Mouse (Mus musculus) c-Kit-positive CD71-positive TER-119-negative erythroid progenitor cells, embryonic 14.5 days (primary cell): Measurements from ENCODE around the gene Pias4.
A peak's percentile ranks its signal among the peaks of the same experiment; 100 is the strongest.

Experiments used
- DNase-seq: peaks from one replicate; pipeline ENCODE4 v3.0.0-alpha.2; 2013; ENCODE audit warnings: low read depth

The Pias4 gene

DNA sequence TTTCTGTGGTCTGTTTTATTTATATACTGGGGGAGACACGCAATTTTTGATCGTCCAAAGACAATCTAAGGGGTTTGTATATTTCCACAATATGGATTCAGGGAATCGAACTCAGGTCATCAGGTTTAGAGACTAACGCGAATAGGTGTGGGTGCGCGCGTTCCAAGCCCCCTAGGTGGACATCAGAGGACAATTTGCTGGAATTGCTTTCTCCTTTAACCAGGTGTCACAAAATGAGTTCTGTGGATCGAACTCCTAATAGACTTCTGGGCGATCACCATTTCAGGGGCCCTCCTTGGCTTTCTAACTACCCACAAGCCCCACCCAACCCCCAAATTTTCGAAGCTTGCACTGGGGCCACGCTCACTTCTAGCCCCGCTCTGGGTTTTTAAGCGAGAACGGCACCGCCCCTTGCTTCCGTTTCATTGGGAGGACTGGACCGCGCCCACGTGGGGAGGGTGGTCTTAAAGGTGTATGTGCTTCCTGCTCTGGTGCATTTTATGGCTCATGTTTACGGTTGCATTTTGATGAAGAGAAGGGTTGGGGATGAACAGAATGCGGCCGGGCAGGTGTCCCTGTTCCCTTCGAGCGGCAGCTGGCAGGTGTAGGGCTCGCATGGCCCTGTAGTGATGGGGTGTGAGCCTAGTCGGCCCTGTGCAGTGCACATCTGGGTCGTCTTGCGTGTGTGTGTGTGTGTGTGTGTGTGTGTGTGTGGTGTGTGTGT lies 960 bp upstream of the Pias4 start:
- peak; percentile 93 for DNase-seq

DNA sequence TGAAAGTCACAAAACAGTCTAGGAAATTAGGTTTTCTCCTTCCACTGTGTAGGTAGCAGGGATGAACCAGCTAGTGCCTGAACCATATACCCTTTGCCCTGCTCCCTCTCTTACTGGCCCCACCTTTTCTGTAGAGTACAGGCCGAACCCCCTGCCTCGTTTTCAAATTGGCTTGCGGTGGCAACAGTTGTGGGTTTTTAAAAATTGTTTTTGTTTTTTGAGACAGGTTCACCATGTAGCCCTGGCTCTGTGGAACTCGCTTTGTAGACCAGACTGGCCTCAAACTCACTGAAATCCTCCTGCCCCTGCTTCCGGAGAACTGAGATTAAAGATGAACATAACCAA lies 336 bp upstream of the Pias4 start:
- DNase-seq, result no peak

DNA sequence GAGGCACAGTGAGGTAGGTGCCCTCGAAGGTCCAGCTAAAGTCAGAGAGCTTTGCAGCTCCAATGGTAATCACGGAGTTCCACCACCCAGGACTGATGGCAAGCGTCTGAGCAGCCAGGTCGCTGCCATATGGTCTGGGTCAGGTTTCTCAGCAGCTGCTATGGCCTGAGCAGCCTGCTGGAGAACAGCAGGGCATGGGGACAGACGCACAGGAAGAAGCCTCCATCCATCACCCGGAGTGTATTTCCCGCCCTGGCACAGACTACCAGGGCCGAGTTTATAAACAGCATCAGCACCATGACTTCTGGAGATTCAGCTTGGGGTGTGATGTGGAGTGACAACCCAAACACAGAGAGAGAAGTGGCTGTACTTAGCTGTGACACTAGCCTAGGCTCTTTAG lies 2.6 kb downstream of the Pias4 start:
- no peak for DNase-seq

DNA sequence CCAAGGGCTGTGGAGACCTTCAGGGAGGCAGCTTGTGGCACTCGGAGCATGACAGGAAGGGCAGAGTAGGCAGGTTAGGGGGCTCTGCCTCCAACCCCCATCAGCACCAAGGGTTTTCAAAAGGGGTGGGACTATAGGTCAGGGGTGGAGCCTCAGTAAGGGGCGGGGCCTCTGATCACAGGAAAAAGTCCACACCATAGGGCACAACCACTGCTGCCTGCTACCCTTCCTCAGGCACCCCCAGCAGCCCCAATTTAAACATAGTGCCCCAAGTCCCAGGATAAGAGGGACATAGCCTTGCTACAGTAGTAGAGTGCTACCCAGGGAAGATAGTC lies 5.4 kb downstream of the Pias4 start:
- no peak for DNase-seq

DNA sequence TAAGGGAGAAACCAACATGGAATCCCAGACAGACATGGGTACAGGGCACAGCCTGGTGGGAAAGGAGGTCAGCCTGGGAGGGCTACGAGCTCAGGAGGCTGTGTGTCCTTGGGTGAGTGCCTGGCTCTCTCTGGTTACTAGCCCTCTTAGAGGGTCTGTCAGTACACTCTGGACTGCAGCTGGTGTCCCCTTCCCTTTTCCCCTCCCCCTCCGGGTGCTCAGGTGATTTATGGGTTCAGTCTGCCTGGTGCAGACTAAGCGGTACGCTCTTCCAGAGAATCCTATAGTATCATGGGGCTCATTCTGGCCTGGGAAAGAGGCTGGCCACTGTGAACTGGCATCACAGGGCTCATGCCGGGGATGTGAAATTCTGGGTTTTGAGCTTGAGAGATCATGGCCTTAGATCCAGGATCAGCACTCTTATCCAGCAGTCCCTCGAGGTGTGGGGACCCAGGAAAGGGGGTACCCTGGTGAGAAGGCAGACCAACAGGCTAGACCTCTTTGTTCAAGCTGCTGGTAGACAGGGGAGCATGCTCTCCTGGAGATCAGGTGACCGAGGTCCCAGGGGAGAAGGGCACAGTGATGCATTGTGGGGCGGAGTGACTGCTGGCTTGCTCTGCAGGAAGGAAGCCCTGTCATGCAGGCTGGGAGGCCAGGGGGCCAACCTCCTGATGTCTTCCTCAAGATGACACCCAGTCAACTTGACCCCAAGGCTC lies 6.0 kb downstream of the Pias4 start:
- no peak for DNase-seq

DNA sequence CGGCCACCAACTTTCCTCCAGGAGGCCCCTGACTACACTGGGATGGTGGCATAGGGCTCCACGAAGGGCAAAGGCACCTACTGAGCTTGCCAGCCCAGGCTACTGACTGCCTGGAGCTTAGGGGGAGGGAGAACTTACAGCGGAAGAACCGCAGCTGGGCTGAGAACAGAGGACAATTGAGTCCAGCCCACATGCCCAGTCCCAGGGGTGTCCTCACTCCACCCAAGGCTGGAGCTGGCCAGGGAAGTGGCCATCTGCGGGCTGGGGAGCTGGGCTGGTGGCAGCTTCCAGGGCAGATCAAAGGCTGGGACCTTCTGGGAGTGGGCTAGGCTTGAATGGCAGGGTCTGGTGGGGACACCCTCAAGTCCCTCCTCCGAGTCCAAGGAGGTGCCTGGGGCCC lies 13.0 kb downstream of the Pias4 start:
- no peak for DNase-seq

DNA sequence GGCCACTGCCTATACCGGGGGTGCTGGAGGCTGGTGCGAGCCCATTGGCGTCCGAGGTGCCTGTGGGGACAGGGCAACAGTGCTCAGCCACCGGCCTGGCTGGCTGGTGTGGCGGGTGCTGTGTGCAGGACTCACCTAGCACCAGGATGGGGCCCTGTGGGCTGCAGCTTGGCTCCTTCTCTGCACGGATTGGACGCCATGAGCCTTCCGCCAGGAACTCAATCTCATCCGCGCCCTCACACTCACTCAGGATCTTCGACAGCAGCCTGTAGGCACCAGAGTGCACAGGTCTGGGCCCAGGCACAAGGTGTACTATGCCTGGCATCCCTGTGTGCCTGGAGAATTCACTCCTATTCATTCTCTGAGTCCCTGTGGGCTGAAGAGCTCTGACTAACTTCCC lies 13.4 kb downstream of the Pias4 start:
- DNase-seq, result no peak

DNA sequence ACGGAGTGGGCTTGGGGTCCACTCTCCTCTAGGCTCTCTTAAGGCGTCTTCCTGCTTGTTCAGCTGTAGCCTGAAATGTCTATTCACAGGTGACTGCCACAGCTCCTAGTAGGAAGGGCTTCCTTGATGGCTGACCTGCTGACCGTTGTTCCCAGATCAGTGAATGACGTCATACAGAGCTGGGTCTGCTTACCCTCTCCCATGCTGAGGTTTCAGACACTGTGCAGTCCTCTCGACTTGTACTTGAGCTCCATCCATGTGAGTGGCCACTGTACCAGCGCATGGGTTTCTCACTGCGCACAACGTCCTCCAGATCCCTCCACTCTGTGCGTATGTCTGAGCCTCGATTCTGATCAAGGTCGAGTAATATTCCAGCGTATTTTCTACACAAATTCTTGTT lies 15.1 kb downstream of the Pias4 start:
- DNase-seq, result no peak

DNA sequence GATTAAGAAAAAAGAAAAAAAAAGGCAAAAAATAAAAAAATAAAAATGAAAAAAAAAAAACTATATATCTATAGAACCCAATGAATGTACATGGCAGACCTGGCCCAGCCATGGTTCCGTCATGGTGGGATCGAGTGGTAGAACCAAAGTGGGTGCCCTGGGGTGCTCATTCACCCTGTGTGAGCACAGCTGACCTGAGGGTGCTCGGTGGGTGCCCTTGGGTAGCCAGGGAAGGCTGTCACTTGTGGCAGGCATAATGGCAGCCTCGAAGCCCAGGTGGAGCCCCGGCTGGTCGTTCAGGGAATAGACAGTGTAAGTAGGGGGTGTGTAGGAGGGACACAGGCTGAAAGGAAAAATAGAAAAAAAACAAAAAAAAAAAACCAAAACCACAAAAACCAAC lies 16.5 kb downstream of the Pias4 start:
- DNase-seq, result no peak

DNA sequence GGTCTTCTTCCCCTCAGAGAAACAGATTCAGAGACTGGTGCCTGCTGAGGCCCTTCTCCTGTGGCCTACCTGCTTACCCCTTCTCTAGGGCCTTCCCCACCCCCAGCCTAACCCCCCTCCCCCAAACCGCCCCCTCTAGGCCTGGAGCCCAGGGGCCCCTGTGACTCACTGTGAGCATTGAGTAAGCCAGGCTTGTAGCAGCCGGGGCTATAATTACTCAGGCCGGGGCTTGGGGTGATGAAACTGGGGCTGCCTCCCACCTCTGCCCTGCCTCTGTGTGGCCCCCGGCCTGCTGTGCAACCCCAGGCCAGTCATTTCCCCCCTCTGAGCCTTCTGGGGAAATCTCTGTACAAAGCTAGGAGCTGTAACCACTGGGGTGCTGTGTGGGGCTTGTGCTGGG lies 21.4 kb downstream of the Pias4 start:
- no peak for DNase-seq

DNA sequence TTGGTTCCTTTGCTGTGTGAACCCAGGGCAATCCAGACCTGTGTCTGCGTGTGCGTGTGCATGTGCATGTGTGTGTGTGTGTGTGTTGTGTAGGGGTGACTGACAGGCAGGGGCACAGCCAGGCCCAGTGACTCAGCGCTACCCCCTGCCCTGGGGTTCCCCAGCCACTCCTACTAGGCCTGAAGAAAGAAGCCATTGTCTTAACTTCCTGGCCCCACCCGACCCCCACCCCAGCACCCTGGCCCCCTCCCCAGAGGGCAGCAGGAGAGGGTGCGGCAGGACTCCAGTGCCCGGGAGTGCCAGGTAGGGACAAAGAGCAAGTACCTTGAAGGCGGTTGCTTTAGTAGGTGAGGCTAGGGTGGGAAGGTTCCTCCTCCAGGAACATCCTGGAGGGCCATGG lies 21.9 kb downstream of the Pias4 start:
- no peak for DNase-seq

DNA sequence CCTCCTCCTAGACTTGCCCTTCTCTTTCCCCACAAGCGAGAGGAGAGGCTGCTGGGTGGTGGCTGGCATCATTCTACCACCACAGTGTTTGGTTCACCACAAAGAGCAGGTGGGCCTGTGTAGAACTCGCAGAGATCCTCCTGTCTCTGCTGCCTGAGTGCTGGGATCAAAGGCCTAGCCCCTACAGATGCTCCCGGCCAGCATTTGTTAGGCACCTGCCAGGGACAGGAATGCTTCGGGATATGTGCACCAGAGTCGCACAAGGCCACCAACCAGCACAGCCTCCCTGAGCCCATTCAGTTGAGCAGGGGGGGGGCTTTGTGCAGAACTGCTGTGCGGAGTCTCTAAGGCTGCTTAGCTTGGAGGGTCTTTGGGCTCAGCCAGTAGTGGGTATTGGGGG lies 22.4 kb downstream of the Pias4 start:
- DNase-seq, result no peak

DNA sequence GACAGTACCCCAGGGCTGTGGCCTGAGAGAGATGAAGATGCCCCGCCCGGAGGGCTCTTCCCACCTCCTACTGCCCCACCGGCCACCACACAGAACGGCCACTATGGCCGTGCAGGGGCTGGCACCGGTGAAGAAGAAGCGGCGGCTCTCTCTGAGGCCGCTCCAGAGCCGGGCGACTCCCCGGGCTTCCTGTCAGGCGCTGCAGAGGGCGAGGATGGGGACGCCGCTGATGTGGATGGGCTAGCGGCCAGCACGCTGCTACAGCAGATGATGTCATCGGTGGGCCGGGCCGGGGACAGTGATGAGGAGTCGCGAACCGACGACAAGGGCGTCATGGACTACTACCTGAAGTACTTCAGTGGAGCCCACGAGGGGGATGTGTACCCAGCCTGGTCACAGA lies 23.1 kb downstream of the Pias4 start:
- DNase-seq, result no peak

DNA sequence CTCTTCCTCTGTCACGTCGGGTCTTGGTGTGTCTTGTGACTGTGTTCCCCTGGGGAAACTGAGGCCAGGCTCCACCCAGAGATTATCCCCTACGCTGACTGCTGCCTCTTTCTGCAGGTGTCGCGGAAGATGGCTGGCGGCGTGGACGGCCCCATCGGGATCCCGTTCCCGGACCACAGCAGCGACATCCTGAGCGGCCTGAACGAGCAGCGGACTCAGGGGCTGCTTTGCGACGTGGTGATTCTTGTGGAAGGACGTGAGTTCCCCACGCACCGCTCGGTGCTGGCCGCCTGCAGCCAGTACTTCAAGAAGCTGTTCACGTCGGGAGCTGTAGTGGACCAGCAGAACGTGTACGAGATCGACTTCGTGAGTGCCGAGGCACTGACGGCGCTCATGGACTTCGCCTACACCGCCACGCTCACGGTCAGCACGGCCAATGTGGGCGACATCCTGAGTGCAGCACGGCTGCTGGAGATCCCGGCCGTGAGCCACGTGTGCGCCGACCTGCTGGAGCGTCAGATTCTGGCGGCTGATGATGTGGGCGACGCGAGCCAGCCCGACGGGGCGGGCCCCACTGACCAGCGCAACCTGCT lies 23.8 kb downstream of the Pias4 start:
- DNase-seq, result no peak

DNA sequence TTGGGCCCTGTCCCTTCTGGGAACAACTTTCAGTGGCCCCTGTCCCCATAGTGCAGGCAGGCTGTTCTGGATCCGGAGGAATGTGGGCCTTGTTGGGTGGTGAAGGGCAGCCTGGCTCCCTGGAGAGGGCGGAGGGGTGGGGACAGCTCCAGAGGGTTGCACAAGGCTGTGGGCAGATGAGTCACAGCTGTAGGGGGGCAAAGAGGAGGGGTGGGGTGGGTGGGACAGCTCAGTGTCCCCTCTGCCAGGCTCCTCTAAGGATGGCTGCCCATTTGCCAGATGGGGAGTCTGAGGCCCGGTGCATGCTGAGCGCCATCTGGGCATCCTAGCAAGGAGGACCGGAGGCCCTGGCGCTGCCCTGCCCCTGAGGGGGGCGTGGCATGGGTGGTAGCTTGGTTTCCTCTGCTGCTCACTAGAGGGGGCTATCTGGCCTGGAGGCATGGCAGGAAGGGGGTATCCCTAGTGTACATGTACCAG lies 24.5 kb downstream of the Pias4 start:
- no peak for DNase-seq

DNA sequence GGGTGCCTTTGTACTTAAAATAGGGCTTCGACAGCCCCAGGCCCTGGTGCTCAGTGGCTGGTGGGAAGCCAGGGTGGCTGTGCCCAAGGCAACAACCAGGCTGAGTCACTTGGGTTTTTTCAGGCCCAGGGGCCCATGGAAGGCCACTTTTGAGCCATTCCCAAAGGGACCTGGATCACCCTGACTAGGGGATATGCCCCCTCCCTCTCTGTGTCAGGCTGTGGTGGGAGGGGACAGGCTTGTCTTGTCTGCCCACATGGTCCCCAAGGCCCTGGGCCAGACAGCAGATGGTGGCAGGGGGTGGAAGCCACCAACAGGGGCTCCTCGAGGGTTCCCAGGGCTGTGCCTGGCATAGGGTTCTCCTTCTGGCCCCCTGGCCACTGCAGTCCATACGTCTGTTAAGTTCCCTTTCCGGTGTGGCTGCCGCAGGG lies 25.2 kb downstream of the Pias4 start:
- DNase-seq, result no peak

DNA sequence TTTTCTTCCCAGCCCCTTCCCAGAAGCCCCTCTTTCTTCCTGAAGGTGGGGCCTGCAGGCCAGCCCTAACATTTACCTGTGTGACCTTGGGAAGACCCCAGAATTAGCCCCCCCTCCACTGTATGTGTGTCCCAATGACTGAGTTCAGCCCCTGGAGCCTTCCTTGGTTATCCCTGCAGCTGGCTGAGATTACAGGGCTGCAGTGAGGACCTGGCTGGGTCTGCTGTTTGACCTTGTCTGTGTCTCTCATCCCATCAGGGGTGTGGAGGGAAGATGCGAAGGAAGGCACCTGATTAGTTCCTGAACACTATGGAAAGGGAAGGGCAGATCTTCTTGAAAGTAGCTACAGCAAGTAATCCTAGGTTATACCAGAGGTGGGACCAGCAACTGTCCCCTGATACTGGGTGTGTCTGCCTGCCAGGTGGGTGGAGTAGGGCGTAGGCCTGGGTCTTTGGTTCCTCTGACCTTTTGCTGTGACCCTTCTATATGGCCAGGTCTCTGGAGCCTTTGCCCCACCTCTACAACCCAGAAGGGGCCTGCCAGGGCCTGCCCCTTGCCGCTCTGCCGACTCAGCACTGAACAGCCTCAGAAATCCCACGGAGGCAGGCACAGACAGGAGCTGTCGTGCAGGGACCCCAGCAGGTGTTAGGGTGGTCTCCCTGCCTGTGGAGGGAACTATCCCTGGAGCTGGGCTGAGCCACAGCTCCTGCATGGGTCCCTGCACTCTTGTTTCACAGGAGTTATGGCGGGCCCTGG lies 26.1 kb downstream of the Pias4 start:
- no peak for DNase-seq

DNA sequence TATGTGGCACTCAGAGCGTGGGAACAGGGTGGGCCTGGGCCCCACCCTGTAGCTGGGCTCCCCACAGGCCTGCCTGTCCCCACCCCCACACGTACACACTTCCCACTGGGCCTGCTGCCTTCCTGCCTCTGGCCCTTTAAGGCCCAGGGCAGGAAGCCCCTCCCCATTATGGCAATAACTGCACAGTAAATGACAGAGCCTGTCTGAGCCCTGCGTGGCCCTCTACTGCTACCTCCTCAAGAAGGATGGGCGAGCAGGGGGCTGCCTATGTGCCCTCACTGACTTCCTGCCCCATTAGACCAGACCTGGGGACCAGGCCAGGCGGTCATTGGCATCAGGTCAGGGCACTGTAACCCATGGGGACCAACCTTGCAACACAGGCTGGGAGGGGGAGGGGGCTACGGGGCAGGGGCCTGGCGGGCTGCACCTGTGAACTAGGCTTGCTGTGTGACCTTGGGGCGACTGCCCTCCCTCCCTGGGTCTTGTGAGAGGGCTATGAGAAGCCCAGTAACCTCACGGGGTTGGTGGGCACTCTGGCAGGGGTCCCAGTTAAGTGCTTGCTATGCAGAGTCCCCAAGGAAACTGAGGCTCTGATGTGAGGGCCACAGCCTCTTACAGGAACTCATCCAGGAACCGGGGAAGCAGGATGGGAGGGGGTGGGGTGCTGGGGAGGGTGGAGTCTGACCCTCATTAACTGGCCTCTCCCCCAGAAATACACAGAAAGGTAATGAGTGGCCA lies 26.8 kb downstream of the Pias4 start:
- no peak for DNase-seq

DNA sequence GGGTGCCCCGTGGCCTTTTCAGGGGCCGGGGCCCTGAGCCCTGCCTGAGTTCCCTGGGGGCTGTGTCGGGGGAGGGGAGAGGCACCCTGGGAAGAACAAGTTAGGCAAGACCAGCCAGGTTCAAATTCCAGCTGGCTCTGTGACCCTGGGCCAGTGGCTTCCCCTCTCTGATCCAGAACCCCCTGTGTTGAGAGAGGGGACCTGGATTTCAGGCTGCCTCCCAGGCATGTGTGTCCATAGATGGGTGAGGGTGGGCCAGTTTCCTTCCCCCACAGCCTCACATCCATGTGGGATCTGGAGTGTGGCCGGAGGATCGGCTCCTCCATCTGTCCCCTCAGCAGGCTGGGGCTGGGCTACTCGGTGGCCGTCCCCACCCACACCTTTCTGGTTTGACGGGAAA lies 27.7 kb downstream of the Pias4 start:
- no peak for DNase-seq

DNA sequence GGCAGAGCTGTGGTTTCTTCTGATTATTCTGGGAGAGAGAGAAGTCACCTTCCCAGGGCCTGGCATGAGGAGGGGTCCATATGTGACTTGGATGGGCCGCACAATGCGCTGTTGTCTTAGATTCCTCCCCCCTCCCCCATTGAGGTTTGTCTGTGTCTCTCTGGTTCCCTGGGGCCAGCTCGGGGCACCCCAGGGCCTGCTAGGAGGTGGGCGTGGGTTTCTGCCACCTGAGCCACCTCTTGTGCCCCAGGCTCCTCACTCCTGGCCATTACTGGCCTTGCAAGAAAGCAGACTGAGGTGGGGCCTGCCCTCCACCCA lies 28.2 kb downstream of the Pias4 start:
- no peak for DNase-seq

DNA sequence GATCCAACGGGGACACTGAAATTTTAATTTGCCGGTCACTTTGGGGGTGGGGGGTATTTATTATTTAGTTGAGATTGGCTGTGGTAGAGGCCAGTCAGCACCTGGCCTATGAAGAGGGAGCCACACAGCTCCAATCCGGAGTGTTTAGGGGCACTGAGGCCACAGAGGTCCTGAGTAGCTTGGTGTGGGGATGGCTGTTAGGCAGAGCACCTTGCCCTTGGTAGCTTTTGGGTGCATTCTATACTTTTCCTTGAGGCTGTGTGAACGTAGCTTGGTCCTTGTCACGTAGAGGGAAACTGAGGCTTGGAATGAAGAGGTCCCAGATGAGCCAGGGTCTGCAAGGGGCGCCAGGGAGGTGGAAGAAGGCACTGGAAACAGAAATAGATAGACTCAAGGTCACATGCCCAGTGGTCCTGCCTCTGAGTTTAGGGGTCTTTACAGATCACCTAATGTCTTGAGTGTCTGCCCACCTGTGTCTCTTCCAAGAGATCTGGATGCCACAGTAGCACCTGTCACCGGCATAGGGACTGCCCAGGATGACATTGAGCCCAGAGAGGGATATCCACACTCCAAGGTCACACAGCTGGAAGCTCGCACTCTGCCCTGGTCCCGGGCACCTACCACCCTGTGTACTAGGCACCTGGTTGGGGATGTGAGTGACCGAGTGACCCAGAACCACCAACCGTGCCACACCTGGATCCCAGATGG lies 28.7 kb downstream of the Pias4 start:
- no peak for DNase-seq
